Mouse (Mus musculus): ENCODE measurements around the gene Mdh2. TPM values are rescaled to one million over a fixed set of nuclear protein-coding genes. Genes with fewer than 3 reads are reported as not detected.

Gene Mdh2
- polyA plus RNA-seq, 1 experiment = 1,141 TPM

- H3K27me3 ChIP-seq (replicated peaks; ENCODE audit: control insufficient read depth, insufficient read depth, low read length) = no peaks in the 10 kb centered on the region
- 57% methylated on average over 4 of the region's 4 CpGs for WGBS
- no peaks in the 10 kb centered on the region for H3K36me3 ChIP-seq (ENCODE audit: control insufficient read depth, insufficient read depth, low read length)
- H3K27ac ChIP-seq (ENCODE audit: insufficient read depth, low read depth, low read length) = no peak overlapping the region
- no peak for DNase-seq
- H3K4me1 ChIP-seq (ENCODE audit: control insufficient read depth, insufficient read depth, low read length) = no peaks in the 10 kb centered on the region
- no peak overlapping the region for H3K4me3 ChIP-seq (ENCODE audit: insufficient read depth, low read depth, low read length)
- TF ChIP-seq CTCF (conservative IDR thresholded peaks at IDR 0.05; ENCODE audit: insufficient read depth, insufficient read length, low read depth, low read length) (peak; percentile 29; the same call in 1 of the 2 replicates), POLR2A (IDR thresholded peaks at IDR 0.05; ENCODE audit: low read depth, low read length) (no peak)
These were observed 21.5 kb downstream of the Mdh2 start for GRCm38 (mm10) chr5:135799746-135800145.

GRCm38 (mm10) chr5:135800927-135801326 lies 22.6 kb downstream of the Mdh2 start:
- H3K36me3 ChIP-seq (ENCODE audit: control insufficient read depth, insufficient read depth, low read length) = no peaks in the 10 kb centered on the region
- no peaks in the 10 kb centered on the region for H3K4me1 ChIP-seq (ENCODE audit: control insufficient read depth, insufficient read depth, low read length)
- no peak overlapping the region for H3K4me3 ChIP-seq (ENCODE audit: insufficient read depth, low read depth, low read length)
- WGBS = 4% methylated on average over 6 of the region's 6 CpGs
- no peaks in the 10 kb centered on the region for H3K27me3 ChIP-seq (replicated peaks; ENCODE audit: control insufficient read depth, insufficient read depth, low read length)
- TF ChIP-seq POLR2A (IDR thresholded peaks at IDR 0.05; ENCODE audit: low read depth, low read length) = no peak
- no peak for TF ChIP-seq CTCF (conservative IDR thresholded peaks at IDR 0.05; ENCODE audit: insufficient read depth, insufficient read length, low read depth, low read length)
- no peak for DNase-seq
- H3K27ac ChIP-seq (ENCODE audit: insufficient read depth, low read depth, low read length) = no peak overlapping the region

- Histone ChIP-seq H3K27me3 (replicated peaks; ENCODE audit: control insufficient read depth, insufficient read depth, low read length) (no peaks in the 10 kb centered on the region), H3K27ac (ENCODE audit: insufficient read depth, low read depth, low read length) (no peak overlapping the region), H3K4me1 (ENCODE audit: control insufficient read depth, insufficient read depth, low read length) (no peaks in the 10 kb centered on the region), H3K36me3 (ENCODE audit: control insufficient read depth, insufficient read depth, low read length) (no peaks in the 10 kb centered on the region), H3K4me3 (ENCODE audit: insufficient read depth, low read depth, low read length) (no peak overlapping the region)
- DNase-seq = no peak
- TF ChIP-seq CTCF (conservative IDR thresholded peaks at IDR 0.05; ENCODE audit: insufficient read depth, insufficient read length, low read depth, low read length) = no peak
- TF ChIP-seq POLR2A (IDR thresholded peaks at IDR 0.05; ENCODE audit: low read depth, low read length) = no peak
- 85% methylated on average over 8 of the region's 8 CpGs for WGBS
These were observed 24.4 kb downstream of the Mdh2 start for GRCm38 (mm10) chr5:135802641-135803040.

GRCm38 (mm10) chr5:135803135-135803534 lies 24.9 kb downstream of the Mdh2 start:
- WGBS = 58% methylated on average over 4 of the region's 4 CpGs
- H3K4me1 ChIP-seq (ENCODE audit: control insufficient read depth, insufficient read depth, low read length) = no peaks in the 10 kb centered on the region
- TF ChIP-seq CTCF (conservative IDR thresholded peaks at IDR 0.05; ENCODE audit: insufficient read depth, insufficient read length, low read depth, low read length) (no peak), POLR2A (IDR thresholded peaks at IDR 0.05; ENCODE audit: low read depth, low read length) (no peak)

GRCm38 (mm10) chr5:135803676-135804075 lies 25.4 kb downstream of the Mdh2 start:
- H3K27ac ChIP-seq (ENCODE audit: insufficient read depth, low read depth, low read length) = no peak overlapping the region
- WGBS = 78% methylated on average over 4 of the region's 4 CpGs
- no peak overlapping the region for H3K4me3 ChIP-seq (ENCODE audit: insufficient read depth, low read depth, low read length)
- TF ChIP-seq CTCF (conservative IDR thresholded peaks at IDR 0.05; ENCODE audit: insufficient read depth, insufficient read length, low read depth, low read length) (no peak), POLR2A (IDR thresholded peaks at IDR 0.05; ENCODE audit: low read depth, low read length) (no peak)
- no peaks in the 10 kb centered on the region for H3K36me3 ChIP-seq (ENCODE audit: control insufficient read depth, insufficient read depth, low read length)
- no peak for DNase-seq
- H3K4me1 ChIP-seq (ENCODE audit: control insufficient read depth, insufficient read depth, low read length) = no peaks in the 10 kb centered on the region
- H3K27me3 ChIP-seq (replicated peaks; ENCODE audit: control insufficient read depth, insufficient read depth, low read length) = no peaks in the 10 kb centered on the region

More at GRCm38 (mm10) chr5:135803135-135803534, 24.9 kb downstream of the Mdh2 start:
- H3K36me3 ChIP-seq (ENCODE audit: control insufficient read depth, insufficient read depth, low read length) = no peaks in the 10 kb centered on the region
- no peak for DNase-seq
- no peak overlapping the region for H3K27ac ChIP-seq (ENCODE audit: insufficient read depth, low read depth, low read length)
- H3K4me3 ChIP-seq (ENCODE audit: insufficient read depth, low read depth, low read length) = no peak overlapping the region
- no peaks in the 10 kb centered on the region for H3K27me3 ChIP-seq (replicated peaks; ENCODE audit: control insufficient read depth, insufficient read depth, low read length)

GRCm38 (mm10) chr5:135804735-135805134 lies 26.5 kb downstream of the Mdh2 start:
- H3K27ac ChIP-seq (ENCODE audit: insufficient read depth, low read depth, low read length) = no peak overlapping the region

GRCm38 (mm10) chr5:135806555-135807262 lies 28.4 kb downstream of the Mdh2 start, which contains the start of gene Srrm3:
Gene Srrm3 (plus strand): TSS chr5:135806890.
- H3K27ac ChIP-seq (ENCODE audit: insufficient read depth, low read depth, low read length) = no peak within 1 kb of the TSS
- no peak within 1 kb of the TSS for H3K4me3 ChIP-seq (ENCODE audit: insufficient read depth, low read depth, low read length)
- DNase-seq = peak; percentile 89
- H3K36me3 ChIP-seq (ENCODE audit: control insufficient read depth, insufficient read depth, low read length) = no peaks in the 10 kb centered on the region
- no peaks in the 10 kb centered on the region for H3K4me1 ChIP-seq (ENCODE audit: control insufficient read depth, insufficient read depth, low read length)
- WGBS = 5% methylated on average over 29 of the region's 29 CpGs
- TF ChIP-seq CTCF (conservative IDR thresholded peaks at IDR 0.05; ENCODE audit: insufficient read depth, insufficient read length, low read depth, low read length) = peak; percentile 99
- TF ChIP-seq POLR2A (IDR thresholded peaks at IDR 0.05; ENCODE audit: low read depth, low read length) = no peak
- no peaks in the 10 kb centered on the region for H3K27me3 ChIP-seq (replicated peaks; ENCODE audit: control insufficient read depth, insufficient read depth, low read length)

More at GRCm38 (mm10) chr5:135804735-135805134, 26.5 kb downstream of the Mdh2 start:
- WGBS = 57% methylated on average over 2 of the region's 2 CpGs
- Histone ChIP-seq H3K4me3 (ENCODE audit: insufficient read depth, low read depth, low read length) (no peak overlapping the region), H3K36me3 (ENCODE audit: control insufficient read depth, insufficient read depth, low read length) (no peaks in the 10 kb centered on the region), H3K27me3 (replicated peaks; ENCODE audit: control insufficient read depth, insufficient read depth, low read length) (no peaks in the 10 kb centered on the region), H3K4me1 (ENCODE audit: control insufficient read depth, insufficient read depth, low read length) (no peaks in the 10 kb centered on the region)
- TF ChIP-seq POLR2A (IDR thresholded peaks at IDR 0.05; ENCODE audit: low read depth, low read length) = no peak
- TF ChIP-seq CTCF (conservative IDR thresholded peaks at IDR 0.05; ENCODE audit: insufficient read depth, insufficient read length, low read depth, low read length) = no peak
- no peak for DNase-seq
